Mouse (Mus musculus) heart, postnatal 4 days (tissue): ENCODE results near the gene Sirpa. TPM values are rescaled to one million over a fixed set of nuclear protein-coding genes. Genes with fewer than 3 reads are reported as not detected.
A peak's percentile ranks its signal among the peaks of the same experiment; 100 is the strongest.

ENCODE experiments used
- DNase-seq: peaks from one replicate; pipeline ENCODE4 v3.0.0; 2021
- total RNA-seq, 2 experiments: library from RNA; stranded (reverse); gene quantifications; 2 replicates each; pipeline ENCODE4 v1.2.3; 2021

Gene Sirpa
- total RNA-seq, 2 experiments from 2014 or later: 22.4 to 23.0 TPM

DNA sequence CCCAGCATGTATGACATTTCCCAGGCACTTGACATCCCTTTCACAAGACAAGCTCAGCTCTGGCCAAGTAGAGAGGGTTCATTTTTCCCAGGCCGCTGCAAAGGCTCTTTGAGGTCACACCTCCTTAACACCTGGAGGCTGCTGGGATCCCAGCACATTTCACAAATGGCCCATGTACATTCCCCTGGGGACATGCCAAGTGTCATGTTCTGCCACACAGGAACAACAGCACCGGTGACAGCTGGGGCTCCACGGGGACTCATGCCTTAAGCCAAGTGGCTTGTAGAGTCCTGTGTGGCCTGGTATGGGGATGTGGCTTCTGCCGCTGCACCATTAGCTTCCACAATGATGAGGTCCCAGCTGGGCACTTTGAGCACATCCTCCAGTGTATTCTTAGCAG, 60.0 kb downstream of the Sirpa start:
- peak; percentile 37 for DNase-seq

DNA sequence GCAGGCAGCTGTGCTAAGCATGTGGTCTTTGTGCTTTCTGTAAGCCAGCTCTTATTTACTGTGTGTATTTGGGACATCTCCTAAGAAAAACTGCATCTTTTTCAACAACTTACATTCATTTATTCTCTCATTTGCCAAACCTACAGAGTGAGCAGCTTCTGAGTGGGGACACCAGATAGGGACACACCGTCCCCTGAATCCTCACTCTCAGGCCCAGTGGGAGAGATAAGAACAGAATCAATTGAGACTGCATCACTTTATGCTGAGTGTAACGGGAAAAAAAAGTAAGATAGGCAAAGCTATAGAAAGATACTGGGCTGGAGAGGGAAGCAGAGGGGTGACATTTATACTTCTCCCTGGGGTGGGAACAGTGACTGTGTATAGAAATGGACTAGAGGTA, 61.0 kb downstream of the Sirpa start:
- DNase-seq: no peak

DNA sequence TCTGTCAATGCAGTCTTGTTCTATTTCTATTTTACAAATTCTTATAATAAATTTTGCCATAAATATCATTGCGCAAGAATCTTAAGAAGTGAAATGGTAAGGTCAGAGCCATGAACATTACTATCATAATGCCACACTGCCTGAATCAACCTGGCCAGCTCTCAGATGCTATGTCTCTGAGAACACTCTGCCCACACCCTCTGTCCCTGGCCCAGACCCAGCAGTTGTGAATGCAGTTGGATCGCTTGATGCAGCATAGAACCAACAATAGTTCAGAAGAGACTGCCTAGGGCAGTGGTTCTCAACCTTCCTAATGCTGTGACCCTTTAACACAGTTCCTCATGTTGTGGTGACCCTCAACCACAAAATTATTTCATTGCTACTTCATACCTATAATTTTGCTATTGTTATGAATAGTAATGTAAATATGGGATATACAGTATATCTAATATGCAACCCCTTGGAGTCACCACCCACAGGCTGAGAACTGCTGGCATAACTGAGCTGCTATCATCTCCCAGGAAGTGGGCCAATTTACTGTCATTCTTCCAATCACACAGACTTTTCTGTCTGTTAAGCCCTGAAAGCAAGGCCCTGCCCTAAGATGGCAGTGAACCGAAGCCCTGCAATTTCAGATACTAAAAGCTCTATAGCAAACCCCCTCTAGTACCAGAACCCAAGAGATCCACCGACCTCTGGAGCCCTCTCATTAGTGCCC, 61.8 kb downstream of the Sirpa start:
- no peak for DNase-seq

DNA sequence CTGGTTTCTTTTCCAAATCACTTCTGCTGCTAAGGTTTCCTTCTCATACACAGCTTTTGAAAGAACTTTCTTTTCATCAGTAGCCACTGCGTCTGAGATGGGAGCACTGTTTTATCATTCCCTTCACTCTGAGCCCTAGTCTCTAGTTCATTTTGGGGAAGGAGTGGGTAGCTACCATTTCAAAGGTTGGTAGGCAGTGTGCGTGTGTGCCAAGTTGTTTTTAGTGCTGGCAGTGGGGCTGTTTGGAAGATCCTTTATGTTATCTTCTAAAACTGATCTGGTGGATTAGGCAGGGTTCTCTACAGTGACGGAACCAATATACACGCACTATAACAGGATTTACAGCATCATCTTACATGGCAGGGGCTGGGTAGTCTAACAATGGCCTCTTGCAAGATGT, 62.4 kb downstream of the Sirpa start:
- DNase-seq: no peak

DNA sequence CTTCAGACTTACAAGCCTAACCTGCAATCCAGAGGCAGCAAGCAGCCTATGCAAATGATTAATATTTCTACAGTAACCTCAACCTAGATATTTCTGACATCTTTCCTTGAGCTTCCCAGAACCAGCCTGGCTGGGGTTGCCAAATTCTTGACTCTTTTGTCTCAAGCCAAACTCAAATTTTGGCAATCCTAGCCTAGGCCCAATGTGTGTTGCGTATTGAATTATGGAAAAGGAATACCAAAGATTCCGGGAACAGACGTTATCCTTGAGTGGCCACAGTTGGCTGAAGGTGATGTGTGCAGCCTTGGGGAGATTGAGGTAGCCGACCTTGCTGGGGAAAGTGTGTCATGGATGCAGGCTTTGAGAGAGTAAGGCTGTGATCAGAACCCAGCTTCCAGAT, 66.2 kb downstream of the Sirpa start:
- DNase-seq: no peak

DNA sequence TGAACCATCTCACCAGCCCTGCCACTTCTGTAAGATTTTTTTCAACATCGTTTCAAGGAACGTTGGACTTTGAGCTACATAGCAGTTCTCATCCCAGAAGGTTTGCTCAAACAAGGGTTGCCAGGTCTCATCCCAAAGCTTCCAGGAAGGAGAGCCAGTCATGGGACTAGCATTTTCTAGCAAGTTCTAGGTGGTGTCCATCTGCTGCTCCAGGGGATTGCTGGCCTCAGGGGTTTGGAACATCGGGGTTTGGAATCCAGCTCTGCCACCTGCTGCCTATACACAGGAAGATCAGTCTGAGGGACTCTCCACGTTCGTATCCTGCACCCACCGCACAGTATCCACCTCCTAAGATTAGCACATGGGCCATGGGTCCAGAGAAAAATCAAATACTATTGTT, 67.4 kb downstream of the Sirpa start:
- DNase-seq: peak; percentile 25

DNA sequence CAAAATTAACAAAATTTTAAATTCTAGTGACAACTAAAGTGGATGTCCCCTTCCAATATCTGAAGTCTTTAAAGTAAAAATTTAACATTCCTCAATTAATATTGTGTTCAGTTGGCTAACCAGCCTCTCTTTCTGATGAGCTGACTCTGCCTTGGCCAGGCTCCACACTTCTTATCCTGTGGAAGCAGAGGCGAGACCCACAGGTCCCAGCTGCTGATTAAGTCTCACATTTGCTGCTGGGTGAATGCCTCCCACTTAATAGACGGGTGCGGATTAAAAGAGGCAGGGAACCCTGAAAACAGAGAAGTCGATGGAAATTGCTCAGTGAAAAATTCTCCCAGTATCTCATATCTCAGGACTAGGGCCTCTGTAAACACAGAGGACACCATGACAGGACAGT, 69.8 kb downstream of the Sirpa start:
- no peak for DNase-seq

DNA sequence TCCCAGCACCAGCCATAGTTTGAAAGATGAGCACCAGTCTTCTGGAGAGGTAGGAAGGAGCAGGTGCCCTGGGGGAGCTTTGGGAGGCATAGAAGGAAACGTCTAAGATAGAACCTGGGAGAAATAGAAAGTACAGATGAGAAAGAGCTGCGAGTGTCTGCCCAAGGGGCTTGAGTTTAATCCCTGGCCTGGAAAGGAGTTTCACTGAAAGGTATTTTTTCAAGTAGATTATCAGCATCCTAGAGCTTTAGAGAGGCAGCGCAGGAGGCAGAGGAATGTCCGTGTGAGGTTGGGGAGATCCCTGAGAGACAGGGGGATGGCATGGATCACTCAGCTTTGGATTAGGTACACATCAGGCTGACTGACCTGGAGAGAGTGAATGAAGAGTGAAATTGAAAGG, 79.3 kb downstream of the Sirpa start:
- no peak for DNase-seq

DNA sequence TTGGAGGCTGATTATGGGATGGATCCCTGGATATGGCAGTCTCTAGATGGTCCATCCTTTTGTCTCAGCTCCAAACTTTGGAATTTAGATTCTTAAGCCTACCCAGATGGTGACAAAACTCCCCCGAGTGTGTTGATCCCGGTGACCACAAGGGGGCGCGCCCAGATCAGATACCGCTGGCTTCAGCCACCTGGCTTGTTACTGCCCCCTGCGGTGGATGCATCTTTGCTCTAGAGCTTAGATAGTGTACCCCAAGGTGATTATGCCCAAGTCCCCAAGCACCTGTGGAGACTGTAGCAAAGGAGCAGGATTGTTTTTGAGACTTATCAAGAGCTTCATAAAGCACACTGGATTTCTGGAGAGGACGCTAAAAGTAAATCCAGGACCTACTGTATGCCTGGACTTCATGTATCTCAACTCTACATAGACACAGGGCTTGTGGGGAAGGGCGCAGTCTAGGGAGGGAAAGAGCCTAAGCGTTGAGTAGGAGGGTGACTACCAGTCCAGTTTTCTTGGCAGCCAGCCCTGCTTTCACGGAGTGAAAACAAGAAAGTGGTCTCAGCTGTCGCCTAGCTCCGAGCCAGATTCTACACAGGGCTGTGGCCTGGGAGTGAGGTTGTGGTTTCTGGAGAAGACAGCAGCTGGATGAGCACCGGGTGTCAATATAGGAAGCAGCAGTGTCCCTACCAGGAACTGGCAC, 82.5 kb downstream of the Sirpa start:
- DNase-seq: peak; percentile 88

DNA sequence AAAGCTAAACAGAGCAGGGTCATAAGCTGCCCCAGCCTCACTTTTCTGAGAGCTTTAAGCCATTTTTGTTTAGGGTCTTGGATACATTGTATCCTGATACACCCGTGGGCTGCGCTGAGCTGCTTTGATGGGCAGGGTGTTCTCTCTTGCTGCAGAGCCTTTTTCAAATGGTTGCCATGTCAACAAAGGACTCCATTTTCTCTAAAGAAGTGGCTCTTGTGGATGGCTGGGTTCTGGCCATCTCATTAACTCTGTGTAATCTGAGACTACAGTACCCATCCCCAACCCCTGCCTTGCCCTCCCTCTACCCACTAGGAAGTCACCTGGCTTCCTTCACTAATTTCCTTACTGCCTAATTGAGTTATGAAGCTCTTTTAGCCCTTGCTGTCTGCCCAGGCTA, 85.0 kb downstream of the Sirpa start:
- no peak for DNase-seq

DNA sequence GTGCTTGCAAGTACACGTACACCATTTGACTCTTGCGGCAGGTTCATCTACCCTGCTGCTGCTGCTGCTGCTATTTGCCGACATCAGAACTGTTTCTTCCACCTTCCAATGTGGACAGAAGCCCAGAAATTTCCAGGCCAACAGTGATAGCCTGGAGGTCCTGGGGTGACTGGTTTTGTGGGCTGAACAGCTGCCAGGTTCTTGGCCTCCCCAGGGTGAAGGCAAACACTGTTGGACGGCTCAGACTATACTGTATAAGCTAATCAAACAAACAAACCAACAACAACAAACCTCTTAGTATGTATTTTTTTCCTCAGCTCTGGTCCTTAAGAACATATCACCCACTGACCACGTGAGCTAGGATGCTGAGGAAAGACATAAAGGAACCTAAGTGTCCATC, 86.4 kb downstream of the Sirpa start:
- no peak for DNase-seq

DNA sequence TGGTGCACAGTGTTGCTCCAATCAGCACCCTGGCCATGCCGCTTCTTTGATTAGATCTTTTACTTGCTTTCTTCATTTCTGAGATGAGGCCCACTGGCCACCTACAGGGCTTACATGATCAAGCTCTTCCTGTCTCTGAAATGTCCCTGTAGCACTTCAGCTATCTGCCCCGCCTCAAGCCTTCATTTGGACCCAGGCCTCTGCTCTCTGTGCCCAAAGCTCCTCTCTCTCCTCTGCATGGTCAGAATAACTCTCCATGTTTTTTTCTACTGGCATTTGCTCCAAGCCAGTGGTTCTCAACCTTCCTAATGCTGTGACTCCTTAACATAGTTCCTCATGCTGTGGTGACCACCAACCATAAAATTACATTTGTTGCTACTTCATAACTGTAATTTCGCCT, 87.6 kb downstream of the Sirpa start:
- no peak for DNase-seq

Other genes starting within 250 kb of the Sirpa start
- under 1 TPM in 1 of 2 experiments, not detected in 1; 0.25 TPM for gene Il1b, start 221.7 kb upstream of the Sirpa start, total RNA-seq
- gene F830045P16Rik, start 56.2 kb upstream of the Sirpa start, total RNA-seq: not detected
- gene Pdyn, start 107.0 kb downstream of the Sirpa start, total RNA-seq: not detected
- gene Stk35, start 207.7 kb downstream of the Sirpa start, total RNA-seq: 10 to 100 TPM; 20.2 to 21.3 TPM